Comparison of ENCODE assay signal across 9 mouse cellular contexts in genomic region chr12:80584973-80585372, GRCm38 (mm10). TPM values are rescaled to one million over a fixed set of nuclear protein-coding genes. Genes with fewer than 3 reads are reported as not detected.
DNase-seq lines count a peak whose midpoint lies in the region; ATAC-seq and TF ChIP-seq lines count a peak whose summit lies in the region.
"Had no signal": no experiment of that assay in that cellular context is flagged by ENCODE, and none has a peak within 500 bp of the region (broad histone marks: within the 10 kb centered on the region; RNA-seq: fewer than 3 reads in every experiment).

No protein-coding gene starts in this region.

- no peak overlapping the region for H3ac ChIP-seq in C2C12 (ENCODE audit: control insufficient read depth, insufficient read length, low read depth)

- peak; percentile 45 for TF ChIP-seq CTCF in C2C12 (IDR thresholded peaks at IDR 0.05; ENCODE audit: control insufficient read depth, insufficient read depth, insufficient read length)

- no peak overlapping the region for H3K27ac ChIP-seq in lung, embryonic 16.5 days (ENCODE audit: low read length)
- H3K27ac ChIP-seq: limb, embryonic 15.5 days had no signal

- H3K36me3 ChIP-seq in C2C12 (ENCODE audit: control insufficient read depth, insufficient read depth), result no peaks in the 10 kb centered on the region
- no peaks in the 10 kb centered on the region for H3K36me3 ChIP-seq in lung, embryonic 16.5 days (ENCODE audit: control insufficient read depth, insufficient read depth, low read length)

- 27% methylated on average over 2 of the region's 2 CpGs for WGBS in lung, embryonic 16.5 days

- no peaks in the 10 kb centered on the region for H3K79me3 ChIP-seq in C2C12 (ENCODE audit: low read depth)

- no peaks in the 10 kb centered on the region for H3K9me3 ChIP-seq in lung, embryonic 16.5 days (ENCODE audit: control insufficient read depth, low read length)
- H3K9me3 ChIP-seq: limb, embryonic 15.5 days had no signal

- no peak overlapping the region for H3K4me3 ChIP-seq in C2C12 (ENCODE audit: insufficient read depth, poor library complexity, severe bottlenecking)
- H3K4me3 ChIP-seq in lung, embryonic 16.5 days (ENCODE audit: low read length), result no peak overlapping the region
- H3K4me3 ChIP-seq: limb, embryonic 15.5 days had no signal

- peak; percentile 12; the same call in 1 of the 2 replicates for ATAC-seq in lung, embryonic 16.5 days (ENCODE audit: low read depth)

- H3K4me1 ChIP-seq in lung, embryonic 16.5 days (replicated peaks; ENCODE audit: control insufficient read depth, insufficient read depth, low read length), result no peaks in the 10 kb centered on the region
- H3K4me1 ChIP-seq: limb, embryonic 15.5 days had no signal

- H3K4me2 ChIP-seq in lung, embryonic 16.5 days (ENCODE audit: low read depth, low read length), result no peak overlapping the region
- H3K4me2 ChIP-seq: limb, embryonic 15.5 days had no signal

- DNase-seq in cerebellum, adult 18-20 months, result peak; percentile 17 to 22
- no peak for DNase-seq in cerebellum, adult 11-12 months
- DNase-seq in layer of hippocampus, postnatal 10 days (ENCODE audit: low spot score in 2 of 2), result peak; percentile 51 to 69
- no peak for DNase-seq in layer of hippocampus, adult 9-10 months (ENCODE audit: low spot score)
- no peak for DNase-seq in c-Kit-positive CD71-positive TER-119-positive erythroid progenitor cells, embryonic 14.5 days (ENCODE audit: low spot score)
- DNase-seq in layer of hippocampus, adult 18-20 months (ENCODE audit: low spot score in 2 of 2), result no peak

- H3K79me2 ChIP-seq in C2C12 (ENCODE audit: control insufficient read depth, insufficient read depth), result no peaks in the 10 kb centered on the region

- no peak overlapping the region for H3K9ac ChIP-seq in lung, embryonic 16.5 days (ENCODE audit: low read length)
- H3K9ac ChIP-seq: limb, embryonic 15.5 days had no signal

- H3K27me3 ChIP-seq in C2C12 (ENCODE audit: control insufficient read depth, insufficient read depth, insufficient read length), result peaks cover 29% of the 10 kb centered on the region
- H3K27me3 ChIP-seq in lung, embryonic 16.5 days (ENCODE audit: control insufficient read depth, insufficient read depth, low read depth, low read length), result no peaks in the 10 kb centered on the region
- H3K27me3 ChIP-seq: limb, embryonic 15.5 days had no signal

TF ChIP-seq in C2C12, 6 proteins besides CTCF, POLR2A, EP300 and RAD21:
- TF ChIP-seq MAX (IDR thresholded peaks at IDR 0.05), result no peak
- TF ChIP-seq MYOG (IDR thresholded peaks at IDR 0.05; ENCODE audit: control insufficient read depth, extremely low read depth, insufficient read length), result no peak
- no peak for TF ChIP-seq USF1 (IDR thresholded peaks at IDR 0.05; ENCODE audit: low read depth)
- TF ChIP-seq FOSL1 (IDR thresholded peaks at IDR 0.05; ENCODE audit: insufficient read depth, low read length, poor library complexity, severe bottlenecking), result no peak
- TF ChIP-seq MYOD1 (IDR thresholded peaks at IDR 0.05; ENCODE audit: control insufficient read depth, insufficient read length, low read depth), result no peak
- TF ChIP-seq CEBPB (IDR thresholded peaks at IDR 0.05; ENCODE audit: low read depth), result no peak

RNA-seq across cellular contexts. Expression of gene Slc39a9, which starts 58.7 kb away (rescaled TPM):
- total RNA-seq in layer of hippocampus, postnatal 10 days (2021), result 10 to 100 TPM; 41.9 to 42.6 TPM
- polyA plus RNA-seq in C2C12 (2012; fragmentation: generic; extraction: Trizol), result 12.8 TPM
- polyA plus RNA-seq in lung, embryonic 16.5 days (2015; fragmentation: Nextera tagmentation; extraction: Ambion mirVana), result 30.2 and 30.4 TPM in 2 replicates
- 10 to 100 TPM; 37.6 to 40.6 TPM for total RNA-seq in layer of hippocampus, adult 18-20 months (2021)

RNA-seq across cellular contexts. Expression of gene Erh, which starts 59.2 kb away (rescaled TPM):
- total RNA-seq in layer of hippocampus, postnatal 10 days (2021), result 10 to 100 TPM; 74.7 to 76.8 TPM
- 328 TPM for polyA plus RNA-seq in C2C12 (2012; fragmentation: generic; extraction: Trizol)
- polyA plus RNA-seq in lung, embryonic 16.5 days (2015; fragmentation: Nextera tagmentation; extraction: Ambion mirVana), result 272 and 278 TPM in 2 replicates
- total RNA-seq in layer of hippocampus, adult 18-20 months (2021), result 10 to 100 TPM; 29.9 to 34.3 TPM

Comparison
In these comparisons a context has a peak if more than half of its experiments do, and no peak if none do; other contexts are left out.
1. DNase-seq: peak in cerebellum, adult 18-20 months (2 of 2) and layer of hippocampus, postnatal 10 days (2 of 2); none in cerebellum, adult 11-12 months (single experiment), layer of hippocampus, adult 9-10 months (single experiment), c-Kit-positive CD71-positive TER-119-positive erythroid progenitor cells, embryonic 14.5 days (single experiment) and layer of hippocampus, adult 18-20 months (0 of 2).